Mouse (Mus musculus): ENCODE results near the gene Gm28551.

- TF ChIP-seq POU5F1 (IDR thresholded peaks at IDR 0.05; ENCODE audit: borderline replicate concordance, low read length) (no peak), CTCF (conservative IDR thresholded peaks at IDR 0.05; ENCODE audit: low read length) (no peak), NANOG (IDR thresholded peaks at IDR 0.05; ENCODE audit: borderline replicate concordance, low read length) (no peak)
These were observed 61.3 kb downstream of the Gm28551 start for GRCm38 (mm10) chr1:53291197-53291596.

Data from E14TG2a.4 (cell line).